Mouse (Mus musculus): ENCODE results near the gene Myo1g. TPM values are rescaled to one million over a fixed set of nuclear protein-coding genes. Genes with fewer than 3 reads are reported as not detected.
"Not testable (repeated sequence)": the region's sequence is repeated elsewhere in the genome, so short reads cannot be mapped to it uniquely, and the experiment has no call there.

Myo1g gene
- total RNA-seq, 2 experiments from 2014 or later, result 3.1 to 4.8 TPM

GRCm38 (mm10) chr11:6530746-6531145 is 10.0 kb upstream of the Myo1g start:
- DNase-seq (ENCODE audit: low spot score in 2 of 2), result no peak

- no peak for DNase-seq (ENCODE audit: low spot score in 2 of 2)
These were observed 9.2 kb upstream of the Myo1g start for GRCm38 (mm10) chr11:6529961-6530360.

GRCm38 (mm10) chr11:6528186-6529006 is 7.6 kb upstream of the Myo1g start:
- peak; percentile 98 for DNase-seq (ENCODE audit: low spot score in 2 of 2)

- DNase-seq (ENCODE audit: low spot score in 2 of 2), result no peak
These were observed 6.8 kb upstream of the Myo1g start for GRCm38 (mm10) chr11:6527256-6528185.

GRCm38 (mm10) chr11:6526526-6527255 is 5.9 kb upstream of the Myo1g start:
- not testable (repeated sequence) for DNase-seq (ENCODE audit: low spot score in 2 of 2)

- DNase-seq (ENCODE audit: low spot score in 2 of 2), result no peak
These were observed 4.5 kb upstream of the Myo1g start for GRCm38 (mm10) chr11:6525241-6525640.

- DNase-seq (ENCODE audit: low spot score in 2 of 2), result no peak
These were observed 4.1 kb upstream of the Myo1g start for GRCm38 (mm10) chr11:6524880-6525238.

GRCm38 (mm10) chr11:6524165-6524879 is 3.6 kb upstream of the Myo1g start:
- no peak for DNase-seq (ENCODE audit: low spot score in 2 of 2)

GRCm38 (mm10) chr11:6523662-6524088 is 2.9 kb upstream of the Myo1g start:
- DNase-seq (ENCODE audit: low spot score in 2 of 2), result no peak

- DNase-seq (ENCODE audit: low spot score in 2 of 2), result no peak
These were observed 2.2 kb upstream of the Myo1g start for GRCm38 (mm10) chr11:6522782-6523525.

GRCm38 (mm10) chr11:6519491-6520033 is 1.2 kb downstream of the Myo1g start:
- no peak for DNase-seq (ENCODE audit: low spot score in 2 of 2)

GRCm38 (mm10) chr11:6514837-6515236 is 5.9 kb downstream of the Myo1g start:
- no peak for DNase-seq (ENCODE audit: low spot score in 2 of 2)

GRCm38 (mm10) chr11:6508269-6508876 is 12.4 kb downstream of the Myo1g start:
- DNase-seq (ENCODE audit: low spot score in 2 of 2), result no peak

- DNase-seq (ENCODE audit: low spot score in 2 of 2), result no peak
These were observed 14.2 kb downstream of the Myo1g start for GRCm38 (mm10) chr11:6506516-6506915.

- no peak for DNase-seq (ENCODE audit: low spot score in 2 of 2)
These were observed 16.1 kb downstream of the Myo1g start for GRCm38 (mm10) chr11:6504689-6505088.

- DNase-seq (ENCODE audit: low spot score in 2 of 2), result no peak
These were observed 16.5 kb downstream of the Myo1g start for GRCm38 (mm10) chr11:6504226-6504625.

- no peak for DNase-seq (ENCODE audit: low spot score in 2 of 2)
These were observed 18.3 kb downstream of the Myo1g start for GRCm38 (mm10) chr11:6502506-6502905.

- DNase-seq (ENCODE audit: low spot score in 2 of 2), result no peak
These were observed 23.3 kb downstream of the Myo1g start for GRCm38 (mm10) chr11:6497311-6497948.

Data from adrenal gland, postnatal 4 days (tissue).